In genomic region chr5:118477131-118478119, GRCm38 (mm10) we compare ENCODE assay signal across 7 mouse cellular contexts.
A peak's percentile ranks its signal among the peaks of the same experiment; 100 is the strongest.
DNase-seq lines count a peak whose midpoint lies in the region; ATAC-seq and TF ChIP-seq lines count a peak whose summit lies in the region.

No protein-coding gene starts in this region.

- ATAC-seq in hindbrain, embryonic 16.5 days, result no peak
- no peak for ATAC-seq in midbrain, postnatal 0 days (ENCODE audit: low FRiP score)

- H3K4me1 ChIP-seq in ES-E14 (ENCODE audit: control insufficient read depth in 2 of 2, insufficient read depth in 2 of 2, low read length in 2 of 2, poor library complexity in 1 of 2), result peaks cover 13 to 39% of the 10 kb centered on the region in 2 experiments
- peaks cover 49% of the 10 kb centered on the region for H3K4me1 ChIP-seq in embryonic facial prominence, embryonic 10.5 days
- peaks cover 3% of the 10 kb centered on the region; the same call in 1 of the 2 replicates for H3K4me1 ChIP-seq in hindbrain, embryonic 16.5 days (ENCODE audit: control insufficient read depth, insufficient read depth, low read depth, low read length)
- no peaks in the 10 kb centered on the region for H3K4me1 ChIP-seq in midbrain, postnatal 0 days (ENCODE audit: insufficient read depth, low read length)

- H3K9ac ChIP-seq in ES-E14 (ENCODE audit: insufficient read depth, low read depth, low read length, poor library complexity, severe bottlenecking), result peak overlapping the region; percentile 55; the same call in 1 of the 2 replicates
- H3K9ac ChIP-seq in hindbrain, embryonic 16.5 days (ENCODE audit: low read depth, low read length), result no peak overlapping the region
- H3K9ac ChIP-seq in midbrain, postnatal 0 days (replicated peaks; ENCODE audit: low read length, poor library complexity, severe bottlenecking), result no peak overlapping the region

- H3K4me3 ChIP-seq in ES-E14 (ENCODE audit: insufficient read depth in 1 of 2, low read depth in 1 of 2, low read length in 2 of 2, poor library complexity in 1 of 2, severe bottlenecking in 1 of 2), result peak overlapping the region; percentile 19 to 53; a peak in 3 of 4 replicates
- H3K4me3 ChIP-seq in embryonic facial prominence, embryonic 10.5 days, result peak overlapping the region; percentile 57
- peak overlapping the region; percentile 23 for H3K4me3 ChIP-seq in hindbrain, embryonic 16.5 days (ENCODE audit: low read length)
- peak overlapping the region; percentile 19; the same call in 1 of the 2 replicates for H3K4me3 ChIP-seq in midbrain, postnatal 0 days (ENCODE audit: low read depth, low read length)

- in situ Hi-C loops in ES-E14 (cut with MboI; ENCODE audit: low sequenced_read_pairs in 2 of 2, unreplicated experiment in 2 of 2), result no loop called here

- no peak for DNase-seq in ES-E14 (ENCODE audit: low read depth, low spot score)
- no peak for DNase-seq in embryonic facial prominence, embryonic 10.5 days (ENCODE audit: low spot score)
- DNase-seq in midbrain, postnatal 0 days (ENCODE audit: low spot score), result no peak
- DNase-seq in cerebellum, adult 18-20 months, result no peak
- DNase-seq in kidney, adult 9 months, result no peak
- no peak for DNase-seq in lung, postnatal 4 days

- peak overlapping the region; percentile 74 for H3K4me2 ChIP-seq in hindbrain, embryonic 16.5 days (ENCODE audit: low read length)
- peak overlapping the region; percentile 42; the same call in 1 of the 2 replicates for H3K4me2 ChIP-seq in midbrain, postnatal 0 days (ENCODE audit: low read depth, low read length, poor library complexity, severe bottlenecking)

- H3K9me3 ChIP-seq in ES-E14 (ENCODE audit: control insufficient read depth, insufficient read depth, low read depth, low read length), result no peaks in the 10 kb centered on the region
- no peaks in the 10 kb centered on the region for H3K9me3 ChIP-seq in embryonic facial prominence, embryonic 10.5 days
- no peaks in the 10 kb centered on the region for H3K9me3 ChIP-seq in hindbrain, embryonic 16.5 days (ENCODE audit: control insufficient read depth, low read length)
- no peaks in the 10 kb centered on the region for H3K9me3 ChIP-seq in midbrain, postnatal 0 days (ENCODE audit: low read length)

- WGBS in embryonic facial prominence, embryonic 10.5 days, result 58% methylated on average over 19 of the region's 19 CpGs
- WGBS in hindbrain, embryonic 16.5 days, result 60% methylated on average over 19 of the region's 19 CpGs
- 56% methylated on average over 19 of the region's 19 CpGs for WGBS in midbrain, postnatal 0 days

- H3K27me3 ChIP-seq in embryonic facial prominence, embryonic 10.5 days (replicated peaks; ENCODE audit: low read depth, poor library complexity, severe bottlenecking), result no peaks in the 10 kb centered on the region
- H3K27me3 ChIP-seq in hindbrain, embryonic 16.5 days (replicated peaks; ENCODE audit: control insufficient read depth, insufficient read depth, low read length), result no peaks in the 10 kb centered on the region
- H3K27me3 ChIP-seq in midbrain, postnatal 0 days (ENCODE audit: insufficient read depth, low read length), result no peaks in the 10 kb centered on the region

- H3K36me3 ChIP-seq in ES-E14 (ENCODE audit: control insufficient read depth, insufficient read depth, low read length, poor library complexity, severe bottlenecking), result no peaks in the 10 kb centered on the region
- H3K36me3 ChIP-seq in embryonic facial prominence, embryonic 10.5 days (replicated peaks), result no peaks in the 10 kb centered on the region
- no peaks in the 10 kb centered on the region for H3K36me3 ChIP-seq in hindbrain, embryonic 16.5 days (ENCODE audit: control insufficient read depth, insufficient read depth, low read length)
- H3K36me3 ChIP-seq in midbrain, postnatal 0 days (ENCODE audit: insufficient read depth, low read length), result no peaks in the 10 kb centered on the region

- H3K27ac ChIP-seq in ES-E14 (ENCODE audit: insufficient read depth, low read depth, low read length, poor library complexity, severe bottlenecking), result peak overlapping the region; percentile 57
- H3K27ac ChIP-seq in embryonic facial prominence, embryonic 10.5 days (replicated peaks), result peak overlapping the region; percentile 87
- no peak overlapping the region for H3K27ac ChIP-seq in hindbrain, embryonic 16.5 days (ENCODE audit: low read depth, low read length)
- no peak overlapping the region for H3K27ac ChIP-seq in midbrain, postnatal 0 days (ENCODE audit: low read depth, low read length)

- TF ChIP-seq CTCF in midbrain, postnatal 0 days (IDR thresholded peaks at IDR 0.05), result no peak

TF ChIP-seq in ES-E14, 5 proteins besides CTCF, POLR2A, EP300 and RAD21:
- TF ChIP-seq ZNF384 (IDR thresholded peaks at IDR 0.05; ENCODE audit: low read depth, low read length) (no peak), ZC3H11A (IDR thresholded peaks at IDR 0.05; ENCODE audit: borderline replicate concordance, low read depth, low read length) (no peak), CHD2 (IDR thresholded peaks at IDR 0.05; ENCODE audit: low read depth, low read length) (no peak)

Comparison
In these comparisons a context has a peak if more than half of its experiments do, and no peak if none do; other contexts are left out.
1. H3K27ac ChIP-seq: peak in ES-E14 (single experiment) and embryonic facial prominence, embryonic 10.5 days (single experiment); none in hindbrain, embryonic 16.5 days (single experiment) and midbrain, postnatal 0 days (single experiment).
2. Peak in every context shown above with its lines, with median percentiles within 50 percentile points of each other: H3K4me3 ChIP-seq.